Mouse (Mus musculus) 3T3-L1 (cell line): ENCODE measurements around the gene Rrp15.

ENCODE experiments used
- DNase-seq: peaks from one replicate; pipeline ENCODE4 v3.0.0-alpha.2; 2015; ENCODE audit warnings: low read depth, low spot score

Rrp15 gene

DNA sequence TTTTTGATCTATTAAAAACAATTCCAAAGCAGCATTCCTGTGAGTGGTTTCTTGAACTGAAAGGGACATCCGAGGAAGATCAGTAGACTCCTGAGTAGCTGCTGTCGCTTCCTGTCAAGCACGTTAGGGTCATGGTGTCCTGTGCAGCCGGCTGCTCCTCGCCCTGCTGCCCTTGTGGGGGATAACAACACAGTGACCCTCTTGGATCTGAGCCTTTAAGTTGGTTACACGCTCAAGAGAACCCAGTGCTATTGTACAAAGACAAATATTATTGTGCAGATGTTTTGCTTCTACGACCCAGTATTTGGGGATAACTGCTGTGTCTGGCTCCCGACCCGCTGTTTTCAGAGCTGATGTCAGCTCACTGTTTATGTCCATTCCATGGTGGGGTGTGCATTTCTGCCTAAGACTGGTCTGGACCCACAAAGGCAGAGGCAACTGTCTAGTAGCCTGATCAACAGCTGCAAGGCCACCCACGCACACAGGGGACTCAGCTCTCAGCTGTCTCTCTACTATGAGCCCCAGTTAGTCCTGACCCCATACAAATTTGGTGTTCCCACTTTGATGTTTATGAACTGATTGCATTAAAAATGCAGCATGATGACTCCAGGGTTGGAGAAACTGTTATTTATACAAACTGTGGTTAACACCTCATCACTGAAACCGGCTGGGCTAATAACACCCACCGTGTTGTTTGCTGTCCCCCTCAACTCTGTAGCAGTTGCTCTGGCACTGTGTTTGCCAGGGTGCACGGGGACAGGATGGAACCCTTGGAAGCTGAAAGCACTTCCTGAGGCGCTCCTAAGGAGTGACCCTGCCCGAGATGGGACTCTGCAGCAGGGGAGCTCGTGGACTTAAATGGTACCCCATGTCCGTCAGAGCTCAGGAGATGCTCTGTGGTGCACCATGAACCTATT lies 33.9 kb downstream of the Rrp15 start:
- no peak for DNase-seq

DNA sequence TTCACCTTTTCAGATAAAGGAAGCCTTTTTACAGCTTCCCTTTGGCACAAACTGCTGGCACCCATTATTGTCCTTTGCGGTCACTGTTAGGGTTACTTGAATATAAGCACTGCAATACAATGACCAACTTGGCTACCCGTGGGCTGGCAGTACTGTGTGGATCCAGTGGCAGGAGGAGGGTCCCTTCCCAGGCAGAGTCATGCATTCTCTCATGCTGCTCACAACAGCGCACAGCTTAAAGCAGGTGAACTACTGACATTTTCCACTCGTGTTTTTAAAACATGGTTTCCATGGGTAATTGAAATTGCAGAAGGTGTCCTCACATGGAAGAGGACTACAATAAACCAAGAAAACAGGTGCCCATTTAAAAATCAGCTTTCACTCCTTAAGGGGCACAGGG lies 34.9 kb downstream of the Rrp15 start:
- DNase-seq, result no peak

DNA sequence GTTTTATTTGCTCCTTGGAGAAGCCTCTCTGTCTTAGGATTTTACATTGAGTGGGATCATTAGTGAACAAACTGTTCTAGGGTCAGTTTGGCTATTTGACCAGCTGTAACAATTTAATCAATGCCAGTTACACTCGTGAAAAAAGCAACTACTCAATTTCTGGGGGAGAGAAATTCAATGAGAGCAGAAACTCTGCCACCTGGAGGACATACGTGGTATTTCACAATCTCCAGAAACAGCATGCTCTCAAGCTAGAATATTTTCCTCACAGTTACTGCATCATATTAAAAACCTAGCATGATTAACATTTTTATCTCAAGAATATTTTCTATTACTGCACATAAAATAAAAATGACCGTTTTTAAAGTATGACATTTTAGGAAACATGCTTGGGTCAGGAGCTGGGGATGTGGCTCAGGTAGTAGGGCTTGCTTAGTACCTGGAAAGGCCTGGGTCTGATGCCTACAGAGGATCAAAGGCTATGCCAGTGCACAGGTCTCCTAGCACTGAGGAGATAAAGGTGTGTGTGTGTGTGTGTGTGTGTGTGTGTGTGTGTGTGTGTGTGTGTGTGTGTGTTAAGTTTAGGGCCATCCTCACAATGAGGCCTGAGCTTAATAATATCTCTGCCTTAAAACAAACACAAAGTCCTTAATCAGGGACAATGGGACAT lies 36.2 kb downstream of the Rrp15 start:
- peak; percentile 76 for DNase-seq

DNA sequence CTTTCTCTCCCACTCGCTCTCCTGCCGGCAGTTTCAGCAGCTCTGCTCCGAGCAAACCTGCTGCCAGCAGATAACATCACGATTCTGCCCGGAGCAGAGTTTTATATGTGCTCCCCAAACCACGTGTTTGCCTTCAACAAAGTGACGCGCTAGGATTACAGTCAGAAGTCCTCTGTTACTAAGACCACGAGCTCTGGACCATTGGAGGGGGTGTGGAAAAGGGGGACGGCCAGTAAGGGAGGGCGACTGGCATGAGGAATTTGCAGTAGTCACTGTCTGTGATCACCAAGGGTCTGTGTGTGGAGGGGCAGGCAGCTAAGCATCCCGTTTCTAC lies 43.3 kb downstream of the Rrp15 start, which contains the start of gene Tgfb2:
TSS of gene Tgfb2 (minus strand) at position 75 of the 334 bp plus-strand sequence.
- no peak for DNase-seq

DNA sequence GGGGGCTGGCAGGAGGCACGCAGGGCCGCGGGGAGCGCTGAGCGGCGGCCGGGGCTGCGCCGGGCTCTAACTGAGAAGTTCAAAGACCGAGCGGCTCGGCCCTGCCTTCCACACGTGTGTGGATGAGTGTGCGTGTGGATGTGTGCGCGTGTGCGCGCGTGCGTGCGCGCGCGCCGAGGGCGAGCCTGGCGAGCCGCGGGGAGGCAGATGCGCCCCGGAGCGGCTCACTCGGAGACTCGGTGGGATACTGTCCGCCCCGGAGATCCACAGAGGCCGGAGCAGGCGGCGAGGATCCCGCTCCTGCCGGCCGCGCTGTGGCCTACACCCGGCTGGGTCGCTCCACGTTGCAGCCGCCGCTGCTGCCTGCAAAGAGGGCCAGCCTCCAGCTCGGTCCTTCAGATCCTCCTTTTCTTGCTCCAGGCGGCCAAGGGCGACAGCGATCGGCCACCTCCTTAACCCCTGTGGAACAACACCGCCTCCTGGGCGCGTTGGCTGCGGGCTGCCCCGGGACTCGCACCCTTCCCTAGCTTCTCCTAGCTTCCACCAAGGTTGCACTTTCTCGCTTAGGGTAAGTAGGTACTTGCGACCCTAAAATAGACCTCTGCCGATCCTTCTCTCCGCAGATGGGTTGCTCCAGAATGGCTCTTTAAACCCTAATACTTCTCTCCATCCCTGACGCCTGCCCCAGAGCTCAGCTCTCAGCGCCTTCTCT lies 43.8 kb downstream of the Rrp15 start:
- DNase-seq, result peak; percentile 49

DNA sequence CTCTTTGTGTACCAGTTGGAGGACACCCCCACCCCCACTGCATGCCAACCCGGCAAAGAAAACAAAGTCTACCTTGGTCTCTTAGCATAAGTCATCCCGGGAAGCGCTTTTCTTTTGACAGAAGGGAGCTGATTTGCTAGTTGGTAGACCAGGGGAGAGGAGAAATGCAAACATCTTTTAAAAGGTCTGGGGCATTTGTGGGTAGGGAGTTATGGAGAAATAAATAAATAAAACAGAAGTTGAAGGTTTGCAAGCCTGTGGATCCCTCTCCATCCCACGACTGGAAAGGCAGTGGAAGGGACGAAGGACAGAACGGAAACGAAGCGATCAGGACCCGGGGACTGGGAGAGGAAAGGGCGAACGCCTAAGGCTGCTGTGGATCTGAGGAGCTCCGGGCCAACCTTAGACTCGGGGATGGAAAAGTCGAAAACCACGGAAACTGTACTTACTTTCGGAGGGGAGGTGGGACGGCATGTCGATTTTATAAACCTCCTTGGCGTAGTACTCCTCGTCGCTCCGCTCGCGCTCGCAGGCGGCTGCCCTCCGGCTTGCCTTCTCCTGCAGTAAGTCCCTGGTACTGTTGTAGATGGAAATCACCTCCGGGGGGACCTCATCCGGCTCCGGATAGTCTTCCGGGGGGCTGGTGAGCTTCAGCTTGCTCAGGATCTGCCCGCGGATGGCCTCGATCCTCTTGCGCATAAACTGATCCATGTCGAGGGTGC lies 45.0 kb downstream of the Rrp15 start:
- DNase-seq, result peak; percentile 18

DNA sequence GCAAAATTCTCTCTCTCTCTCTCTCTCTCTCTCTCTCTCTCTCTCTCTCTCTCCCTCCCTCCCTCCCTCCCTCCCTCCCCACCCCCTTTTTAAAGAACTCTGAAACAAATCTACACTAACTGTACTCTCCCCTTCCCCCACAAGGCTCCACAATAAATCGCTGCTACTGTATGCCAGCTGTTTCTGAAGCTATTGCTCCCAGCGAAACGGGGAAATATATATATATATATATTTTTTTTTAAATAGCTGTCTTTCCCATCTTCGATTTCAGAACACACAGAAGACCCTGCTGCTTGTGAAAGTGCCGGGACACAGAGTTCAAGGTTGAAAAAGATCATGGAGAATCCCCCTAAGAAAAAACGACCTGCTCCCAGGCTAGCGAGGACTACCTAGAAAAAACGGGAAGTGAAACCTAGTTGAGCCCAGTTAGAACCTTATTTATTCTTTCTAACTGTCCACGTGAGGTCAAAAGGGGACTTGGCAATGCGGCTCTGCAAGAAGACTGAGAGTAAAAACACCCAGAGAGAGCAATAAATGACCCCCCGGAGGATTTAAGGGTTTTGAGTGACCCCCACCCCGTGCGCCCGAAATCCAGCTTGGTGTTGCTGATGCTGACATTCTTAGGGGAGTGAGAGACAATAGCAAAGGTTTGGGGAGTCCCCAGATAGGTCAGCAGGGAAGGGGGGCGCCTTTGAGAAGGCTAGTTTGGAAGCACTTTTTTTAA lies 45.7 kb downstream of the Rrp15 start:
- no peak for DNase-seq

DNA sequence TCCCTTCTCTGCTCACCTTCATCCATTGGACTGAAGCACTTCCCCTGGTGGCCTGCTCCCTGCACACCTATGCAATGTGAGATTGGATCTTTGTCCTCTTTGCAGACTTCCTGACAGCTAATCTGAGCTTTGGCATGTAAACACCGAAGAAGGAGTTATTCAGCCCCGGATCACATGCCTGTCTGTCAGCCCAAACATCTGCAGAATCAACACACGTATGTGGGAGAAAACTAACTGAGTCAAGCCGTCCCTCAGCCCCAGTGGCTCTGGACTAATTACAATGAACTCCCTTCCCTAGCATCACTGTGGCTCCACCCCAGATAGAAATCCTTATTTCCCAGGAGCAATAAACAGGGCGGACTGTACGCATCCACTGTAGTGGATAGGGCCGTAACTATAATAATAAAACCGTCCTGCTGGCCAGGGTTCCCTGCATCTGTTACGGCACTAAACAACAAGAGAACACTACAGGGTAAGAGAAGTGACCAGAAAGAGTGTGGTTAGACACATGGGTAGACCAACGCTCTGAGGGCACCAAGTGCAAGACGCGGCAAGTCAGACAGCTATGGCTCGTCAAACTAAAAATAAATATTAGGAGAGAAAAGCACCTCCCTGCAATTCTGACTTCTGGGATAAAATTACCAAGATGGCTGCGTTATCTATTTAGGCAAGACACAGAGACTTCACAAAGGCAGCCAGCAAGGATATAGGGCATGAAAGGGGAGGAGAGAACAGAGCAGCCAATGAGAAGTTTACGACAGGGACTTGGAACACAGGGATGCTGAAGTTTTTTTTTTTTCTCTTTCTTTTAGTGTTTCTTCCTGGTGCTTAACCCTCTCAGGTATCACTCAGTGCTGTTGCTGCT lies 46.5 kb downstream of the Rrp15 start:
- DNase-seq, result no peak

DNA sequence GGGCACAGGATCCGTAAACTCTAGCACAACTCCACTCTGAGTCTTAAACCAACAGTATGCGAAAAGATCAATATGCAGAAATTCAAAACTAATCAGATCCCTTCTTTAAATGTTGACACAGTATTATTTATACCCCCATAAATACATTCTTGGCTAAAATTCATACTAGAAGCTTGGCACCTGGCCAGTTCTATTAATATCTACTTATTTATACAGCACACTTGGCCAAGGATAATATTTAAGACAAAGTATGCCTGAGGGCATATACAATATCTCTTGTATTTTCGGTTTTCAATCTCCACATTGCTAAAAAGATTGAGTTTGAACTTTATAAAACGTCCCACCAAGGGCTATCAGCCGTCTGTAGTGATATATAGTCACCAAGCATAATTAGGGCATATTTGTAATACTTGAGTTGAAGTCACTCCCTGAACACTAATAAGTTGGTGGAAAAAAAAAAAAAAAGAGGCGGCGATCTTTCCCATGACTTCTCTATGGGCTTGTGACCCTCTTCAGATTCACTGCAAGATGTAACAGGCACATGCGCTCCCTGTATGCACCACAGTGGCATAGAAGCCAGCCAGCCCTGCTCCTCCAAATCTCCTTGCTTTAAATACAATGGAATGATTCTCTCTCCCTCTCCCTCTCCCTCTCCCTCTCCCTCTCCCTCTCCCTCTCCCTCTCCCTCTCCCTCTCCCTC lies 47.8 kb downstream of the Rrp15 start:
- no peak for DNase-seq

DNA sequence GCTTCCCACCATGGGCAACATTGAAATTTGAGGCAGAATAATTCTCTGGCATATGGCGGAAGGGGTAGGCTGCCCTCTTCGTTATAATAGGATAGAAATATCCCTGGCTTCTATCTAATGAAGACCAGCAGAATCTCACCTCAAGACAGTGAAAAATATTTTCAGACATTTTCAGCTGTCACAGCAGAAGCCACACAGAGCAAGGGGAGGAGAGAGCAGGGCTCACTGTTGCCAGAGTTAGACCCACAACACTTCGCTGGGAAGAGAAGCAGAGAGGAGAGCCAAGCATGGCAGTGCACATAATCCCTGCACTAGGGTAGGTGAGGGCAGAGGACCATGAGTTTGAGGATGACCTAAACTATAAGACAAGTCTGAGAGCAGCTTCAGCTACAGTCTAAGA lies 48.7 kb downstream of the Rrp15 start:
- no peak for DNase-seq

DNA sequence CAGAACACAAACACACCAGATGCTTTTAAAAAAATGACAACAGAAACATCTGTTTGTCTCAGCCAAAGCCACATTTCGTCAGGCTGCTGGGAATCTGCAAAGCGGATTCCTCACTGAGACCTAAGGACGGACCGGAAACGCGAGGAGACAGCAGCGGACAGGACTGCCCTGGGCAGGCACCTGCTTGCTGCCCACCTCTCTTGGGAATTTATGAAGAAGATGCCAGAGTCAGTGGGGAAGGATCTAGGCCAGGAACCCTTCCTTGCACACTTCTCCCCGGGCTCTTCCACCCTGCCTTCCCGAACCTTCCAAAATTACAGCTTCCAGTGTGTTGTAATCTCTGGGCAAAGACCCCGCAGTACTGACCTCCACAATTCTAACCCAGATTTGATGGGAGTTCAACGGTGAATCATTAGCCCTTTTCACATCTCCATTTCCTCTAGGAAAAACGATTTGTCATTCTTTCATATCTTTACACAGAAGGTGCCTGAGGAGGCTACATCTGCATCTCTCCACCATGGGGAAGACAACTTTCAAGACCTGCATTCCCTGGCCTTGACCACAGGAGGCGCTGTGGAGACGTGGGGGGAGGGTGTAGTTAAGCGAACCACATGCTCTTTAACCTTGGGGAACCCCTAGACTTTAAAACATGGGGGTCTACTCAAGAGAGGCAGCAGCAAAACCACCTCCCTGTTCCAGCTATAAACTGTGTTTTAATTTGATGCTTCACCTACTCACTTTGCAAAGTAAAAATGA lies 50.4 kb downstream of the Rrp15 start:
- DNase-seq, result no peak

DNA sequence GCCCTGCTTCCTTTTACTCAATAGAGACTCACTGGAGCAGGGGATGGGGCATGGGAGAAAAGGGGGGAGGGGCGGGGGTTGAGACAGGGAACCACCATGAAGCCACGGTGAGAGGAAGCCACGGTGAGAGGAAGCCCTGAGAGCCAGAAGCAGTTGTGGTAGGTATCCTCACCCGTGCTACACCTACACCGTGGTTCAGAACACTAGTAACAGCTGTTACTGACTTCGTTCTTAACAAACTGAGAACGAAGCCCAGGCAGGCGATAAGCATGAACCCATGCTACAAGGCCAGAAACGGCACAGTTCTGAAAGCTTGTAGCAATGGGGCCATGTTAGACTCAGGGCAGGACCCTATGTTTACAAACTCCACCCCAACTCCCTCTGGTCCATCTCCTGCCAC lies 52.9 kb downstream of the Rrp15 start:
- DNase-seq, result no peak

DNA sequence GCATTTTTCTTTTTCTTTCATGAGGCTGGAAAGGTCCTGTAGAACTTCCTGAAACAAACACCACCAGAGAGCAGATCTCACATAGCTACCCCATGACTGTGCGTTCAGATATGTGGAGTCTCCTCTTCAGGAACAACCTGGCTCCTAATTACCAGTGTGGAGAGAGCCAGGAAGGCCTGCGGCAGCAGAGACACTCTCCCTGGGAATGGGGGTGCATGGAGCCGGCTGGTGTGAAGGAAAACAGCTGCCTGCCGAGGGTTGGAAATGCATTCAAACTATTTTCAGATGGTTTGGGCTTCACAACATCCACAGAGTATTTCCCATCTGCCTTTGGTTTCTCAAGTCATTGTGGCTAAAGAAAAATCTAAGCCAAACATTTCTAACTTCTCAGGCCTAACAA lies 53.8 kb downstream of the Rrp15 start:
- no peak for DNase-seq

DNA sequence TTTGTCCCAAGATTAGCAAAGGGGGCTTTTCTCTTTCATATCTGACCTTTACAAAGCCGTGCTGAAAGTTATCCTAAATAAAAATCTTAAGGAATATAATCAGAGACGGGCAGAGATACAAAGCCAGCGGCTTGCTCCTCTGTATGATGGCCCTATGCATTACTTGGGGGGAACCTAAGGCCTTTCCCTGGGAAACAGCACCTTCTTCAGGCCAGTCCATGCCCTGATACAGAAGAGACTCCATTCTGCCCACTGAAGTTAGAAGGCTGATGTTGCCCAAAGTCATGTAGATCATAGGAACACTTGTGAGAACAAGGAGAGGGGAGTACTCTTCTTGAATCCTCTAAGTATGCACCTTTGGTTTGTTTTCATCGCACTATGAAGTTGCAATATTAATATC lies 56.8 kb downstream of the Rrp15 start:
- no peak for DNase-seq

DNA sequence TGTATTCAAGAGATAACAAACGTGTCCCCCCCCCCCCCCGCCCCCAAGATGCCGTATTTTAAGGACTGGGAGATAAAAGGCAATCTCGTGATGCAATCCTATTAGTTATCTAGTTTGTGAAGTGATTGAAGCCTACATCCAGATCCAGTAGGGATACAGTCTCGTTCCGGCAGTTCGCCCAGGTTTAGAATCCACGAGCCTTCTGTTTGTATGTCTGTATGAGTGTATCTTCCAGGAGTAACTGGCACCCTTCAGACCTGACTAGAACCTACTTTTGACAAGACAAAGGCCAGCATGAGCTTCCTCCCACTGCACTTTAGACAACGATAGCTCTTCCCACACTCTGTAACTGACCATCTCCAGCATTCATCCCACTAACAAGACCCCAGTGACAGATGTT lies 57.5 kb downstream of the Rrp15 start:
- no peak for DNase-seq

DNA sequence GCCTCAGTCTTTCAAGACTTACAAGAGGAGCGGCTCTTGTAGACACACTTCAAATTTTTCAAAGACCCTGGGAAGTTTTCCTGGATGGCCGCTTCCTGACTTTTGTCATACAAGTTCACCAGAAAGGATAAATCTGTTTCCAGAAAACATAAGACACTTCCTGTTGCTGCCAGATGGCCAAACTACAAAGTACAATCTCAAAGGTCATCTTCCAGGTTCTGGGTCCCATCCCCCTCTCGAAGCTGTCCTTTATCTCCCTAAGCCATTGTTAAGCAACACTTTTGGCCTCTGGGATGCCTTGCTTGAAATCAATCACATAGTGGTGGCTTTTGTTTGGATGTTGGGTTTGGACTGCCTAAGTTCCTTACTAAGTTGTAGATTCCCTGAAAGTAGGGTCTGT lies 65.1 kb downstream of the Rrp15 start:
- no peak for DNase-seq

DNA sequence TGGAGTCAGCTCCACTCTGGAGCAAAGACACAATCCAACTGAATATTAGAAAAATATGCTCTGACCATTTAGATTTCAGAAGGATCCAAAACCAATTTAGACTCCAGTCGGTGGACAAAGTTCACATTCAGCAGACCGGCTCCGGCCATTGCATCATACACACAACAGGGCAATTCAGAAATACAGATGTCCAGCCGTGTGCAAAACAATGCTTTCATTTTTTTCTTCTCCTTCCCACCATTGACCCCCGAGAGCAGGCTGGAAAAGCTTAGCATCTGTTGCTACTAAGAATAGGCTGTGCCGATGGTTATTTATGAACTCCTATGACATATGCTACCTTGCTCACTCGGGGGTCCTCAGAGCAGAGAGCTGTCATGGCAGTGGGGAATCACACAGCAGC lies 66.6 kb downstream of the Rrp15 start:
- DNase-seq, result no peak

DNA sequence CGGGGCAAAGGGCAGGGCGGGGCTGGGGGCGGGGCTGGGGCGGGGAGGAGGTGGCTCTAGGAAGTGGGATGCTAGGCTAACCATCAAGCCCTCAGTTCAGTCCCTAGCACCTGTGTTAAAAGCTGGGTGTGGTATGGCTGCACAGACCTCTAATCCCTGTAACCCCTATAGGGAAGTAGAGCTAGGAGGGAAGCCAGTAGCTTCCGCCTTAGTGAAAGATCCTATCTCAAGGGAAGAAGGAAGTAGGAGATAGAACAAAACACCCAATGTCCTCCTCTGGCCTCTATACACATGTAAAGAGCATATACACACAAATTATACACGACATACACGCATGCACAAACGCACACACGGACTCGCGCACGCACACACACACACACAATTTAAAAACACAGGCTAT lies 71.5 kb downstream of the Rrp15 start:
- no peak for DNase-seq

DNA sequence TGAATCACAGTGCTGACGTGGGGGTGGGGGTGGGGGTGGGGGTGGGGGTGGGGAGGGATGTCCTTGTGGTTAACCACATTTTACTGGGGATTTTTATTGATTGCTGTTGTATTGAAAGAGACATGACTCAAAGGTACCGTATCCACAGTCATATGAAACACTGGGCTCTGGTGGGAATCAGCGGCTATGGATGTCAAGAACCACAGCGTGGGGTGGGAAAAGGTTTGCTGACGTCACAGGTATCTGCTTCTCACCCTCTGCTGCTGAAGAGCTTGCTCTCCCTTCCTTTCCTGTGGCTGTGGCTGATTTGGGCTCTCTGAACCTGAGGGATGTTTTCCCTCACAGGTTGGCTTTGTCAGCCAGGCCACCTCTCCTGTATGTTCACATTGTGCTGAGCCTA lies 73.0 kb downstream of the Rrp15 start:
- peak; percentile 19 for DNase-seq
